Mouse (Mus musculus): ENCODE results near the gene Ldah. TPM values are rescaled to one million over a fixed set of nuclear protein-coding genes. Genes with fewer than 3 reads are reported as not detected.

The Ldah gene
- 4.9 and 6.2 TPM in 2 replicates for polyA plus RNA-seq (2012; rRNA removed)

GRCm38 (mm10) chr12:8207978-8208403 lies at the start of gene Ldah:
Gene Ldah, plus strand, starts transcription at chr12:8208107.

GRCm38 (mm10) chr12:8301841-8302431 lies 94.0 kb downstream of the Ldah start, which contains the start of gene Gdf7:
Gene Gdf7, minus strand, starts transcription at chr12:8301954.

GRCm38 (mm10) chr12:8313270-8313771 lies 105.4 kb downstream of the Ldah start, which contains the start of gene Hs1bp3:
Gene Hs1bp3, plus strand, starts transcription at chr12:8313432.

Other genes with a start within 250 kb of the Ldah start
- gene Apob, start 230.5 kb upstream of the Ldah start, polyA plus RNA-seq (2012; rRNA removed), result 0.53 and 0.98 TPM in 2 replicates
- not detected in 2 replicates for gene Gdf7, start 93.8 kb downstream of the Ldah start, polyA plus RNA-seq (2012; rRNA removed)
- 11.4 and 12.3 TPM in 2 replicates for gene Hs1bp3, start 105.3 kb downstream of the Ldah start, polyA plus RNA-seq (2012; rRNA removed)